8 mouse cellular contexts compared by ENCODE assay signal in genomic region chr7:67950815-67951531, GRCm38 (mm10). TPM values are rescaled to one million over a fixed set of nuclear protein-coding genes. Genes with fewer than 3 reads are reported as not detected.
DNase-seq lines count a peak whose midpoint lies in the region; ATAC-seq and TF ChIP-seq lines count a peak whose summit lies in the region.

No protein-coding gene starts in this region.

- peak overlapping the region; percentile 90 for H3K9ac ChIP-seq in forebrain, postnatal 0 days
- H3K9ac ChIP-seq in neural tube, embryonic 15.5 days (replicated peaks): peak overlapping the region; percentile 79

- peak; percentile 55; the same call in 1 of the 2 replicates for TF ChIP-seq CTCF in cerebellum, adult 2 months (IDR thresholded peaks at IDR 0.05; ENCODE audit: borderline replicate concordance, insufficient read depth, low read depth, low read length)
- peak; percentile 93 for TF ChIP-seq CTCF in forebrain, postnatal 0 days (IDR thresholded peaks at IDR 0.05; ENCODE audit: low read depth)
- TF ChIP-seq CTCF in layer of hippocampus, adult 2 months (conservative IDR thresholded peaks at IDR 0.05): peak; percentile 100
- peak; percentile 26; the same call in 1 of the 2 replicates for TF ChIP-seq CTCF in lung, adult 2 months (IDR thresholded peaks at IDR 0.05; ENCODE audit: insufficient read depth, low read length)

- H3K27me3 ChIP-seq in cerebellum, adult 2 months (ENCODE audit: control insufficient read depth, insufficient read depth, low read length): no peaks in the 10 kb centered on the region; the same call in 1 of the 2 replicates
- no peaks in the 10 kb centered on the region for H3K27me3 ChIP-seq in forebrain, postnatal 0 days (ENCODE audit: insufficient read depth, low read length)
- H3K27me3 ChIP-seq in neural tube, embryonic 15.5 days (replicated peaks): 0 out of 2 replicates have a peak, but pooled peaks cover 4% of the 10 kb centered on the region

- peak; percentile 78 for DNase-seq in MN1 (ENCODE audit: low spot score)
- peak; percentile 83 to 88 for DNase-seq in cerebellum, adult 2 months
- DNase-seq in forebrain, postnatal 0 days: peak; percentile 91
- DNase-seq in heart, postnatal 36 days: peak; percentile 83 to 90
- DNase-seq in layer of hippocampus, adult 2 months (ENCODE audit: low spot score in 2 of 2): peak; percentile 77 to 83
- peak; percentile 85 for DNase-seq in lung, adult 2 months
- DNase-seq in testis, postnatal 10 days (ENCODE audit: low spot score): peak; percentile 90

- no peaks in the 10 kb centered on the region for H3K36me3 ChIP-seq in forebrain, postnatal 0 days (ENCODE audit: insufficient read depth)
- no peaks in the 10 kb centered on the region for H3K36me3 ChIP-seq in neural tube, embryonic 15.5 days

- under 1% methylated on average over 71 of the region's 71 CpGs for WGBS in cerebellum, adult 2 months
- 3% methylated on average over 67 of the region's 71 CpGs for WGBS in forebrain, postnatal 0 days
- WGBS in lung, adult 2 months: under 1% methylated on average over 71 of the region's 71 CpGs
- WGBS in neural tube, embryonic 15.5 days: under 1% methylated on average over 62 of the region's 71 CpGs

- H3K4me2 ChIP-seq in forebrain, postnatal 0 days (ENCODE audit: low read depth): peak overlapping the region; percentile 98
- peak overlapping the region; percentile 99 for H3K4me2 ChIP-seq in neural tube, embryonic 15.5 days

- peak overlapping the region; percentile 99 for H3K4me3 ChIP-seq in cerebellum, adult 2 months (replicated peaks; ENCODE audit: insufficient read depth, low read depth, low read length)
- H3K4me3 ChIP-seq in forebrain, postnatal 0 days (ENCODE audit: low read depth, low read length): peak overlapping the region; percentile 97
- peak overlapping the region; percentile 89 for H3K4me3 ChIP-seq in layer of hippocampus, adult 2 months
- H3K4me3 ChIP-seq in lung, adult 2 months (replicated peaks; ENCODE audit: extremely low read depth, low read depth, low read length): peak overlapping the region; percentile 78
- peak overlapping the region; percentile 77 for H3K4me3 ChIP-seq in neural tube, embryonic 15.5 days (replicated peaks)

- ATAC-seq in forebrain, postnatal 0 days: peak; percentile 72
- ATAC-seq in neural tube, embryonic 15.5 days (ENCODE audit: low FRiP score): peak; percentile 81

- H3K9me3 ChIP-seq in forebrain, postnatal 0 days (ENCODE audit: low read length): no peaks in the 10 kb centered on the region
- H3K9me3 ChIP-seq in neural tube, embryonic 15.5 days (replicated peaks): no peaks in the 10 kb centered on the region

- TF ChIP-seq POLR2A in cerebellum, adult 2 months (IDR thresholded peaks at IDR 0.05; ENCODE audit: borderline replicate concordance, insufficient read depth, low read length): no peak
- no peak for TF ChIP-seq POLR2A in lung, adult 2 months (IDR thresholded peaks at IDR 0.05; ENCODE audit: borderline replicate concordance, extremely low read depth, low read depth, low read length)

- no peaks in the 10 kb centered on the region for H3K4me1 ChIP-seq in cerebellum, adult 2 months (ENCODE audit: control insufficient read depth, insufficient read depth, low read length)
- H3K4me1 ChIP-seq in forebrain, postnatal 0 days (ENCODE audit: insufficient read depth): peaks cover 7% of the 10 kb centered on the region
- H3K4me1 ChIP-seq in lung, adult 2 months (ENCODE audit: control insufficient read depth, insufficient read depth, low read length): no peaks in the 10 kb centered on the region
- peaks cover 27% of the 10 kb centered on the region for H3K4me1 ChIP-seq in neural tube, embryonic 15.5 days

- intact Hi-C loops in heart, postnatal 36 days (cut with DNase I): loop anchor here (1.0 to 10.0 kb wide), 3 partner anchors 179 to 352 kb away; no protein-coding TSS in a partner anchor

- H3K27ac ChIP-seq in cerebellum, adult 2 months (ENCODE audit: insufficient read depth, low read length): peak overlapping the region; percentile 73
- peak overlapping the region; percentile 99 for H3K27ac ChIP-seq in forebrain, postnatal 0 days (ENCODE audit: low read depth, low read length)
- peak overlapping the region; percentile 99 for H3K27ac ChIP-seq in layer of hippocampus, adult 2 months
- peak overlapping the region; percentile 99 for H3K27ac ChIP-seq in neural tube, embryonic 15.5 days (replicated peaks)

RNA-seq across cellular contexts. Expression of gene Igf1r, which starts 1.7 kb away (rescaled TPM):
- 20.5 and 21.9 TPM in 2 replicates for polyA plus RNA-seq in cerebellum, adult 2 months (2012; rRNA removed)
- 31.6 and 37.8 TPM in 2 replicates for total RNA-seq in forebrain, postnatal 0 days (2014; rRNA removed)
- polyA plus RNA-seq in forebrain, postnatal 0 days (2015; fragmentation: Nextera tagmentation; extraction: Ambion mirVana): 8.1 and 12.8 TPM in 2 replicates
- 10 to 100 TPM; 15.4 to 21.1 TPM for total RNA-seq in heart, postnatal 36 days (2021)
- 10 to 100 TPM; 47.5 to 47.8 TPM for total RNA-seq in layer of hippocampus, adult 2 months (2021)
- 12.2 and 16.9 TPM in 2 replicates for polyA plus RNA-seq in lung, adult 2 months (2012; rRNA removed)
- polyA plus RNA-seq in neural tube, embryonic 15.5 days (2015; fragmentation: Nextera tagmentation; extraction: Ambion mirVana): 19.0 and 20.8 TPM in 2 replicates

Comparison
In these comparisons a context has a peak if more than half of its experiments do, and no peak if none do; other contexts are left out.
1. Peak in every context shown above with its lines: DNase-seq, ATAC-seq, H3K4me3 ChIP-seq and H3K27ac ChIP-seq.
2. CTCF ChIP-seq: peak in every context shown above with its lines; median percentile 100 in layer of hippocampus, adult 2 months; 93 in forebrain, postnatal 0 days; 55 in cerebellum, adult 2 months; 26 in lung, adult 2 months.